Mouse (Mus musculus): ENCODE data around the gene Borcs7.
A peak's percentile ranks its signal among the peaks of the same experiment; 100 is the strongest.

The Borcs7 gene

GRCm38 (mm10) chr19:46689460-46690372 lies at the start of gene Borcs7:
Borcs7 (plus strand) TSS chr19:46689906.
- peak; percentile 94 for DNase-seq (ENCODE audit: low spot score)

GRCm38 (mm10) chr19:46640780-46641179 lies 48.9 kb upstream of the Borcs7 start:
- DNase-seq (ENCODE audit: low spot score) = no peak

GRCm38 (mm10) chr19:46641420-46642085 lies 48.2 kb upstream of the Borcs7 start:
- peak; percentile 63 for DNase-seq (ENCODE audit: low spot score)

GRCm38 (mm10) chr19:46642136-46642753 lies 47.5 kb upstream of the Borcs7 start:
- no peak for DNase-seq (ENCODE audit: low spot score)

GRCm38 (mm10) chr19:46643236-46643635 lies 46.5 kb upstream of the Borcs7 start:
- no peak for DNase-seq (ENCODE audit: low spot score)

GRCm38 (mm10) chr19:46644343-46644792 lies 45.3 kb upstream of the Borcs7 start:
- DNase-seq (ENCODE audit: low spot score) = no peak

- DNase-seq (ENCODE audit: low spot score) = peak; percentile 30
Measured at GRCm38 (mm10) chr19:46644793-46645602, 44.7 kb upstream of the Borcs7 start.

GRCm38 (mm10) chr19:46646041-46646481 lies 43.6 kb upstream of the Borcs7 start:
- no peak for DNase-seq (ENCODE audit: low spot score)

- no peak for DNase-seq (ENCODE audit: low spot score)
Measured at GRCm38 (mm10) chr19:46647254-46647653, 42.5 kb upstream of the Borcs7 start.

- no peak for DNase-seq (ENCODE audit: low spot score)
Measured at GRCm38 (mm10) chr19:46647850-46648249, 41.9 kb upstream of the Borcs7 start.

GRCm38 (mm10) chr19:46648565-46648964 lies 41.1 kb upstream of the Borcs7 start:
- no peak for DNase-seq (ENCODE audit: low spot score)

- DNase-seq (ENCODE audit: low spot score) = no peak
Measured at GRCm38 (mm10) chr19:46653188-46653587, 36.5 kb upstream of the Borcs7 start.

GRCm38 (mm10) chr19:46653616-46654235 lies 36.0 kb upstream of the Borcs7 start:
- no peak for DNase-seq (ENCODE audit: low spot score)

- no peak for DNase-seq (ENCODE audit: low spot score)
Measured at GRCm38 (mm10) chr19:46655626-46656025, 34.1 kb upstream of the Borcs7 start.

GRCm38 (mm10) chr19:46656151-46656840 lies 33.4 kb upstream of the Borcs7 start:
- no peak for DNase-seq (ENCODE audit: low spot score)

- DNase-seq (ENCODE audit: low spot score) = no peak
Measured at GRCm38 (mm10) chr19:46657339-46658020, 32.2 kb upstream of the Borcs7 start.

- no peak for DNase-seq (ENCODE audit: low spot score)
Measured at GRCm38 (mm10) chr19:46658348-46658747, 31.4 kb upstream of the Borcs7 start.

- DNase-seq (ENCODE audit: low spot score) = no peak
Measured at GRCm38 (mm10) chr19:46658851-46659250, 30.9 kb upstream of the Borcs7 start.

- no peak for DNase-seq (ENCODE audit: low spot score)
Measured at GRCm38 (mm10) chr19:46661511-46661910, 28.2 kb upstream of the Borcs7 start.

- no peak for DNase-seq (ENCODE audit: low spot score)
Measured at GRCm38 (mm10) chr19:46662214-46662613, 27.5 kb upstream of the Borcs7 start.

Data from embryo, embryonic 10.5 days (tissue).